Mouse (Mus musculus): ENCODE results near the gene Mad1l1. TPM values are rescaled to one million over a fixed set of nuclear protein-coding genes. Genes with fewer than 3 reads are reported as not detected.

Gene Mad1l1
- polyA plus RNA-seq, 1 experiment from 2014 or later: 43.1 TPM

- H3K9me3 ChIP-seq (replicated peaks): no peaks in the 10 kb centered on the region
- no peak overlapping the region for H3K4me3 ChIP-seq
- no peaks in the 10 kb centered on the region for H3K27me3 ChIP-seq
- peak overlapping the region; percentile 65 for H3K27ac ChIP-seq
- no peak overlapping the region for H3K4me2 ChIP-seq
- H3K4me1 ChIP-seq: peaks cover 23% of the 10 kb centered on the region
- peak; percentile 72 for ATAC-seq
- 19% methylated on average over 20 of the region's 20 CpGs for WGBS
- no peak overlapping the region for H3K9ac ChIP-seq
- no peaks in the 10 kb centered on the region for H3K36me3 ChIP-seq (ENCODE audit: poor library complexity, severe bottlenecking)
Measured at GRCm38 (mm10) chr5:140223070-140224053, 98.0 kb downstream of the Mad1l1 start.

DNA sequence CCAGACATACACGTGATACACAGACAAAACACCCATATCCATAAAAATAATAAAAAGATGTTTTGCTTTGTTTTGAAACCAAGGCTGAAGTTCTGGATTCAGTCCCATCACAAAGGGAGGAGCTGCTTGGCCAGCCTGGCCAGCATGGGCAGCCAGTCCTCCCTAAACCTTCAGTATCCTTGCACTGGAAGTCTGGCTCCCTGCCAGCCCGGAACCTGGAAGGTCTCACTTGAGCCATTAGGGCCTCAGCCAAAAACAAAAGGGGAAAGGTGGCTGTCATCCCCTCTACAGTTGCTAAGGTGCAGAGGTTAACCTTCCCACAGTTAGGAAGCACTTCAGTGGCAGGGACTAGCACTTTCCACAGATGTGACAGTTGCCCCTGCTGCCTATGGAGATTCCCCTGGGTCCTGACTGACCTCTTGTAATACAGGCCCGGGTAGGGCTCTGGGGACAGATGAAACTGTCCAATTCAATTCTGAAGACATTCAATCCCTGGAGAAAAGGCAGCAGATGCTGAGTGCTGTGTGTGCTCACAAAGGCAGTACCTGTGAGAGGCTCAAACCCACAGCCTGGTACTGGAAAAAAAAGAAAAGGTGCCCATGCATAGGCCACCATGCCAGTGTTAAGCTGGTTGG is 100.2 kb downstream of the Mad1l1 start:
- no peak for ATAC-seq
- Histone ChIP-seq H3K27ac (no peak overlapping the region), H3K4me3 (no peak overlapping the region), H3K9ac (no peak overlapping the region), H3K36me3 (ENCODE audit: poor library complexity, severe bottlenecking) (no peaks in the 10 kb centered on the region), H3K9me3 (replicated peaks) (no peaks in the 10 kb centered on the region), H3K4me1 (peaks cover 23% of the 10 kb centered on the region), H3K27me3 (no peaks in the 10 kb centered on the region), H3K4me2 (no peak overlapping the region)
- WGBS: 74% methylated on average over 3 of the region's 3 CpGs

DNA sequence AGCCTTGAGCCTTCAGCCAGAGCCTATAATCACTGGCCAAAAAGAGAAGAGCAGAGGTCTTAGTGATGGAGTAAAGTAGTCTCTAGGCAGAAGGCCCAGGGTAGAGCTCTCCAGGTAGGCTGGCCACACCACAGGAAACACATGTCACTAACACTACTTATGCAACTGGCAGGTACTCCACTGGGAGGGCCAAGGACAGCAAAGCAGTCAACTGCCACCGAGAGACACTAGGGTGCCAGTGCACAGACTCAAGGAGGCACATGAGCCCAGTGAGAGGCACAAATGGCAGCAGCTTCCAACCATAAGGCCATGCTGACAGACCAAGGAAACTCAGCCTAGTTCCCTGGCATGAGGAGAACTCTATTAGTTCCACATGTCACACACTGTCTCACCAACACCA is 102.1 kb downstream of the Mad1l1 start:
- no peak overlapping the region for H3K27ac ChIP-seq
- H3K4me3 ChIP-seq: no peak overlapping the region
- H3K4me2 ChIP-seq: no peak overlapping the region
- ATAC-seq: no peak
- H3K27me3 ChIP-seq: no peaks in the 10 kb centered on the region
- H3K36me3 ChIP-seq (ENCODE audit: poor library complexity, severe bottlenecking): no peaks in the 10 kb centered on the region
- peaks cover 23% of the 10 kb centered on the region for H3K4me1 ChIP-seq
- 86% methylated on average over 1 of the region's 1 CpGs for WGBS
- no peaks in the 10 kb centered on the region for H3K9me3 ChIP-seq (replicated peaks)
- no peak overlapping the region for H3K9ac ChIP-seq

- H3K4me2 ChIP-seq: no peak overlapping the region
- no peaks in the 10 kb centered on the region for H3K9me3 ChIP-seq (replicated peaks)
- 31% methylated on average over 2 of the region's 2 CpGs for WGBS
- no peak overlapping the region for H3K4me3 ChIP-seq
- H3K36me3 ChIP-seq (ENCODE audit: poor library complexity, severe bottlenecking): no peaks in the 10 kb centered on the region
- no peak overlapping the region for H3K9ac ChIP-seq
- no peak overlapping the region for H3K27ac ChIP-seq
- ATAC-seq: no peak
- peaks cover 10% of the 10 kb centered on the region; the same call in 1 of the 2 replicates for H3K4me1 ChIP-seq
- H3K27me3 ChIP-seq: no peaks in the 10 kb centered on the region
Measured at GRCm38 (mm10) chr5:140217900-140218299, 103.5 kb downstream of the Mad1l1 start.

- no peak overlapping the region for H3K4me2 ChIP-seq
- 87% methylated on average over 3 of the region's 3 CpGs for WGBS
- no peaks in the 10 kb centered on the region for H3K27me3 ChIP-seq
- peaks cover 7% of the 10 kb centered on the region; the same call in 1 of the 2 replicates for H3K4me1 ChIP-seq
- no peaks in the 10 kb centered on the region for H3K9me3 ChIP-seq (replicated peaks)
- H3K4me3 ChIP-seq: no peak overlapping the region
- no peak overlapping the region for H3K9ac ChIP-seq
- ATAC-seq: no peak
- no peaks in the 10 kb centered on the region for H3K36me3 ChIP-seq (ENCODE audit: poor library complexity, severe bottlenecking)
- no peak overlapping the region for H3K27ac ChIP-seq
Measured at GRCm38 (mm10) chr5:140217083-140217482, 104.3 kb downstream of the Mad1l1 start.

DNA sequence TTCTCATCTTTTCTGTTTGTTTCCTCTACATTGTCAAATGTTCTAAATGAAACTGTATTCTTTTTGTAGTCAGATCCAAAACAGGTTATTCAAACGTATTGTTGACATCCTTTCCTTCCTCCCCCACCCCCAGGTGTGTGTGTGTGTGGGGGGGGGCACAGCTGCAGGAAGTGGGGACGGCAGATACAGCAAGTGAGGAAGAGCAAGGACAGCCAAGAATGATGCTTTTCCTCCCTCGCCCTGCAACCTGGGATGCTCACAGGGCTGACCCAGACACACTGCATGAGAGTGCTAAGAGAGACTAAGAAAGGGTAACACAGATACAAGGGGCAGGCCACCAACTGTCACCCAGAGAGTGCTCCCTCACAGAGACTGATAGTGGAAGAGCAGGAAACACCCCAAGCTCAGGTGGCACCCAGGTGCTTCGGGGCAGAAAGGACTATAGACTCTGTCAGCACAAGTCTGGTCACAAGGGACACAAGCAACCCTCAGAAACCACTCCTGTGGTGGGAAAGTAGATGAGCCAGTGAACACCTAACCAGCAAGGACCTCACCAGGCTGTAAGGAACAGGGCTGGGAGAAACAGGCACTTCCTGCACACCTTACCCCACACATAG is 105.8 kb downstream of the Mad1l1 start:
- no peak overlapping the region for H3K4me3 ChIP-seq
- H3K27me3 ChIP-seq: no peaks in the 10 kb centered on the region
- no peaks in the 10 kb centered on the region for H3K9me3 ChIP-seq (replicated peaks)
- 78% methylated on average over 4 of the region's 4 CpGs for WGBS
- no peak for ATAC-seq
- H3K9ac ChIP-seq: no peak overlapping the region
- 0 out of 2 replicates have a peak, but pooled peaks cover 4% of the 10 kb centered on the region for H3K4me1 ChIP-seq
- H3K4me2 ChIP-seq: no peak overlapping the region
- no peaks in the 10 kb centered on the region for H3K36me3 ChIP-seq (ENCODE audit: poor library complexity, severe bottlenecking)
- no peak overlapping the region; the same call in 1 of the 2 replicates for H3K27ac ChIP-seq

- H3K27me3 ChIP-seq: no peaks in the 10 kb centered on the region
- no peak overlapping the region for H3K4me2 ChIP-seq
- no peak overlapping the region for H3K4me3 ChIP-seq
- peaks cover 14% of the 10 kb centered on the region for H3K4me1 ChIP-seq
- no peaks in the 10 kb centered on the region for H3K36me3 ChIP-seq (ENCODE audit: poor library complexity, severe bottlenecking)
- ATAC-seq: no peak
- H3K9ac ChIP-seq: no peak overlapping the region
- WGBS: 95% methylated on average over 4 of the region's 4 CpGs
- no peaks in the 10 kb centered on the region for H3K9me3 ChIP-seq (replicated peaks)
- H3K27ac ChIP-seq: no peak overlapping the region
Measured at GRCm38 (mm10) chr5:140213001-140213400, 108.4 kb downstream of the Mad1l1 start.

GRCm38 (mm10) chr5:140210417-140211184 is 110.8 kb downstream of the Mad1l1 start:
- Histone ChIP-seq H3K27me3 (no peaks in the 10 kb centered on the region), H3K27ac (no peak overlapping the region), H3K36me3 (ENCODE audit: poor library complexity, severe bottlenecking) (no peaks in the 10 kb centered on the region), H3K9ac (no peak overlapping the region), H3K4me1 (peaks cover 12% of the 10 kb centered on the region), H3K9me3 (replicated peaks) (no peaks in the 10 kb centered on the region), H3K4me2 (no peak overlapping the region), H3K4me3 (no peak overlapping the region)
- ATAC-seq: no peak
- WGBS: 91% methylated on average over 6 of the region's 6 CpGs

- no peaks in the 10 kb centered on the region for H3K27me3 ChIP-seq
- H3K4me2 ChIP-seq: no peak overlapping the region
- H3K36me3 ChIP-seq (ENCODE audit: poor library complexity, severe bottlenecking): no peaks in the 10 kb centered on the region
- H3K9me3 ChIP-seq (replicated peaks): no peaks in the 10 kb centered on the region
- no peak overlapping the region for H3K4me3 ChIP-seq
- H3K4me1 ChIP-seq: peaks cover 12% of the 10 kb centered on the region
- ATAC-seq: peak; percentile 59; the same call in 1 of the 2 replicates
- 0 out of 2 replicates have a peak overlapping the region, but pooled peaks have one; percentile 22 for H3K9ac ChIP-seq
- H3K27ac ChIP-seq: peak overlapping the region; percentile 41; the same call in 1 of the 2 replicates
- 39% methylated on average over 19 of the region's 19 CpGs for WGBS
Measured at GRCm38 (mm10) chr5:140208743-140209409, 112.5 kb downstream of the Mad1l1 start.

DNA sequence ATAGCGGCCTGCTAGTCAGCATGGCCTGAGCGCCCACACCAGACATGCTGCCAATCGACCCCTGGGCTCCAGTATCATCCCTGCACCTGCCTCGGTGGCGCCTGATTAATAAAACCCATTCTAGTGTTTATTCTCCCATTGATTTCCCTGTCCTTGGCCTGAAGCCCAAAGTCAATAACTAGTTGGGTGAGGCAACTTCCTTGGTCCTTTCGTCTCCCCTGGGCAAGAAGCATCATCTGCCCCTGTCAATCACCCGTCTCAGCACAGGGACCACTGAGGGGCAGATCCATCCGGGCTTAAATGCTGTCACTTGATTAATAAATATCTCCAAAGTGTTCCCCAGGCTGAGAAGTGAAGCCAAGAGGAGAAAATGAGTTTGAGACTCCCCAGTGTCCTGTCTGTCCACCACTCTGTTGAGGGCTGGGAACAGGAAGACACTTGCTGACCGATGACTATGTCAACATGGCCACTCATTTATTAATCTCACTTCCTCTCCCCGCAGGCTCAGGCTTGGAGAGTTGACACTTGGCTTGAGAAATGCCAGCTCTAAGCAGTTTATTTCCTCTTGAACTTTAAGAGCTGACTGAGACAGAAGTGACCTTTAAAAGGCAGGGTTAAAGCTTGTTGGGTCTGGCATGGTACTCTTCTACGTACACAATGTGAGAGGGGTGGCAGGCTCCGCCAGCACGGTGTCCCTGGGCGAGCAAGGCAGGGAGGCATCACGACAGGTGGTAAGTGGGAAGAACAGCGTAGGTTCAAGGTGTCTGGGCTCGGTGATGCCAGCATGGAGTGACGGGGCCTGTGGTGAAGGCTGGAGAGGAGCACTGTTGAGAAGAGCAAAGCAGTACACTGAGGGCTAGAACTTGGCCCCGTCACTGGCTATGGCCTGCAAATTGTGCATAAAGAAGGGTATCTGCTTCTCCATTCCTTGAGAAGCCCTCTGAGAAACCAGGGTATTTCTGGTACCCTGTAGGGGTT is 114.3 kb downstream of the Mad1l1 start:
- no peak overlapping the region for H3K9ac ChIP-seq
- H3K36me3 ChIP-seq (ENCODE audit: poor library complexity, severe bottlenecking): no peaks in the 10 kb centered on the region
- H3K27me3 ChIP-seq: no peaks in the 10 kb centered on the region
- H3K27ac ChIP-seq: no peak overlapping the region
- peaks cover 12% of the 10 kb centered on the region for H3K4me1 ChIP-seq
- H3K4me3 ChIP-seq: no peak overlapping the region
- WGBS: 93% methylated on average over 19 of the region's 19 CpGs
- ATAC-seq: no peak
- no peak overlapping the region for H3K4me2 ChIP-seq
- H3K9me3 ChIP-seq (replicated peaks): no peaks in the 10 kb centered on the region

All from forebrain, embryonic 13.5 days (tissue).